Mouse (Mus musculus) right cerebral cortex, postnatal 36 days (tissue): ENCODE measurements around the gene Rps18.
"Not testable (repeated sequence)": the region's sequence is repeated elsewhere in the genome, so short reads cannot be mapped to it uniquely, and the experiment has no call there.

Experiments
- DNase-seq, 2 experiments: peaks; one replicate each; pipeline ENCODE4 v3.0.0; 2022; ENCODE audit warnings: low spot score in 2 of 2, mixed read lengths in 1 of 2

Rps18 gene

GRCm38 (mm10) chr17:33908331-33909076 is 47.3 kb downstream of the Rps18 start:
- no peak for DNase-seq

GRCm38 (mm10) chr17:33904835-33905234 is 51.0 kb downstream of the Rps18 start, which contains the start of gene Platr17:
Platr17 (plus strand) TSS chr17:33905135.
- DNase-seq, result not testable (repeated sequence)

GRCm38 (mm10) chr17:33903911-33904651 is 51.7 kb downstream of the Rps18 start:
- not testable (repeated sequence) for DNase-seq

- no peak for DNase-seq
These were observed 53.3 kb downstream of the Rps18 start for GRCm38 (mm10) chr17:33902491-33902890.

- no peak for DNase-seq
These were observed 53.7 kb downstream of the Rps18 start for GRCm38 (mm10) chr17:33902079-33902478.
